Mouse (Mus musculus) liver, embryonic 15.5 days (tissue): ENCODE data around the gene Gm17783. TPM values are rescaled to one million over a fixed set of nuclear protein-coding genes. Genes with fewer than 3 reads are reported as not detected.
"Not testable (repeated sequence)": the region's sequence is repeated elsewhere in the genome, so short reads cannot be mapped to it uniquely, and the experiment has no call there.

Experiments used
- ATAC-seq: fragments of 200-750 bp; cut with Nextera tagmentation; 2 replicates; pipeline ENCODE4 v1.8.0; 2017; ENCODE audit warnings: moderate number of reproducible peaks, mild to moderate bottlenecking, moderate library complexity; ENCODE audit not compliant: insufficient read depth
- H3K27ac ChIP-seq: fragments of 300-500 bp; sonication (generic); replicated peaks from 2 replicates; pipeline ENCODE4 v1.5.1; 2015; ENCODE audit warnings: mild to moderate bottlenecking, inconsistent platforms
- H3K27me3 ChIP-seq: fragments of 300-500 bp; sonication (generic); 2 replicates; pipeline ENCODE4 v1.6.1; 2015; ENCODE audit warnings: mild to moderate bottlenecking, inconsistent platforms
- H3K36me3 ChIP-seq: fragments of 300-500 bp; sonication (generic); replicated peaks from 2 replicates; pipeline ENCODE4 v1.6.1; 2015; ENCODE audit warnings: moderate library complexity, mild to moderate bottlenecking, inconsistent platforms
- H3K4me1 ChIP-seq: fragments of 300-500 bp; sonication (generic); replicated peaks from 2 replicates; pipeline ENCODE4 v1.6.1; 2015; ENCODE audit warnings: inconsistent platforms
- H3K4me2 ChIP-seq: fragments of 300-500 bp; sonication (generic); 2 replicates; pipeline ENCODE4 v1.6.1; 2015; ENCODE audit warnings: moderate library complexity, mild to moderate bottlenecking, inconsistent platforms
- H3K4me3 ChIP-seq: fragments of 300-500 bp; sonication (generic); replicated peaks from 2 replicates; pipeline ENCODE4 v1.5.1; 2015; ENCODE audit warnings: mild to moderate bottlenecking, inconsistent platforms
- H3K9ac ChIP-seq: fragments of 300-500 bp; sonication (generic); 2 replicates; pipeline ENCODE4 v1.6.1; 2015; ENCODE audit warnings: moderate library complexity, mild to moderate bottlenecking, inconsistent platforms
- H3K9me3 ChIP-seq: fragments of 300-500 bp; sonication (generic); replicated peaks from 2 replicates; pipeline ENCODE4 v1.6.1; 2016; ENCODE audit warnings: inconsistent platforms
- WGBS: fragments of 180-500 bp; shearing (Covaris S2); methylation state at CpG from one replicate; pipeline ENCODE4 v1.1.7; 2015; ENCODE audit warnings: mixed read lengths; ENCODE audit not compliant: insufficient replicate concordance; 5-methylcytosine and 5-hydroxymethylcytosine counted together
- polyA plus RNA-seq: library from polyadenylated mRNA; unstranded; fragments of >200 nt; fragmentation: Nextera tagmentation; extraction: Ambion mirVana; gene quantifications from 2 replicates; pipeline ENCODE4 v1.2.1, GENCODE M21; 2015

Gm17783 gene
- not detected in 2 replicates for polyA plus RNA-seq

GRCm38 (mm10) chr16:45531950-45532349, at the start of gene Gm17783:
TSS of gene Gm17783 (minus strand) at chr16:45532050.
- Histone ChIP-seq H3K4me1 (no peaks in the 10 kb centered on the region), H3K9ac (no peak within 1 kb of the TSS), H3K36me3 (no peaks in the 10 kb centered on the region), H3K27me3 (no peaks in the 10 kb centered on the region), H3K4me2 (no peak within 1 kb of the TSS), H3K9me3 (no peaks in the 10 kb centered on the region), H3K4me3 (no peak within 1 kb of the TSS), H3K27ac (no peak within 1 kb of the TSS)
- ATAC-seq = no peak
- WGBS = 64% methylated on average over 4 of the region's 4 CpGs

GRCm38 (mm10) chr16:45579883-45580282, 48.0 kb upstream of the Gm17783 start:
- H3K27me3 ChIP-seq = no peaks in the 10 kb centered on the region
- H3K4me1 ChIP-seq = 0 out of 2 replicates have a peak, but pooled peaks cover 5% of the 10 kb centered on the region
- H3K27ac ChIP-seq = no peak overlapping the region
- no peak for ATAC-seq
- WGBS = 52% methylated on average over 12 of the region's 12 CpGs
- no peak overlapping the region for H3K4me2 ChIP-seq
- H3K36me3 ChIP-seq = no peaks in the 10 kb centered on the region
- no peaks in the 10 kb centered on the region for H3K9me3 ChIP-seq
- no peak overlapping the region for H3K9ac ChIP-seq
- no peak overlapping the region for H3K4me3 ChIP-seq

DNA sequence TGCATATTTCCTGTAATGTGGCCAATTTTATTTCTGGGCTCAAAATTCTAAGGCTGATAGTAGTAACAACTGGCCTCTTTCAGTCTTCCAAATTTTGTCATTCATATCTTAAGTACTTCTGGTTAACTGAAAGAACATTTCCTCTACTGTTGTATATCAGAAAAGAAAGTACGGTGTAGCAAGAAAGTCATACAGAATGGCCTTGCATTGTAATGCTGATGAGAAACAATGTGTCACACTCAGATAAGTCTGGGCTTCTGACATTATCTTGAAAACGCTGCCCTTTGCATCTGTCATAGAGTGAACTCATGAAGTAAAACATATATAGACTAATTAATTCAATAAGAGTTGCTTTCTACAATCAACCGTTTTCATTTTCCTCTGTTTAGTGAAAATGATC, 40.5 kb upstream of the Gm17783 start:
- peak overlapping the region; percentile 62 for H3K27ac ChIP-seq
- WGBS = 20% methylated on average over 3 of the region's 3 CpGs
- no peak overlapping the region for H3K9ac ChIP-seq
- no peaks in the 10 kb centered on the region for H3K27me3 ChIP-seq
- peaks cover 5% of the 10 kb centered on the region; the same call in 1 of the 2 replicates for H3K4me1 ChIP-seq
- H3K4me2 ChIP-seq = peak overlapping the region; percentile 7; the same call in 1 of the 2 replicates
- H3K4me3 ChIP-seq = no peak overlapping the region
- no peaks in the 10 kb centered on the region for H3K9me3 ChIP-seq
- H3K36me3 ChIP-seq = no peaks in the 10 kb centered on the region
- ATAC-seq = peak; percentile 86

DNA sequence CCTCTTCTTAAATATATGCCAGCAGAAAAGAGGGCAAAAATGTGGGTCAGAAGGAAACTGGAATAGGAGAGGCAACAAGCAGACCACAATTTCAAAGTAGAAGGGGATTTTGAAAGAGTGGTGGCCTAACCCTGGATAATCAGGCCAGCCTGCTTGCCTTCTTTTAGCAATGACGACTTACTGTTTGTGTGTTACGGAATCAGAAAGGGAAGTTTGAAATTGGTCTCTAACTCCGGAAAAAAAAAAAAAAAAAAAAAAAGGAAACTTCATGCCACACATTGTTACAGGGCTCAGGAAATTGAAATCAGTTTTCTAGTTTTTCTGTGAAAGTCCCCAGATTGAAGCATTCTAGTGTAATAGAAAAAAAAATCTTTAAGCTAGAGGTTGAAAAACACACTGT, 29.9 kb upstream of the Gm17783 start:
- no peaks in the 10 kb centered on the region for H3K9me3 ChIP-seq
- no peak overlapping the region for H3K9ac ChIP-seq
- H3K36me3 ChIP-seq = no peaks in the 10 kb centered on the region
- WGBS = 19% methylated on average over 3 of the region's 3 CpGs
- no peaks in the 10 kb centered on the region for H3K27me3 ChIP-seq
- H3K4me2 ChIP-seq = no peak overlapping the region
- no peaks in the 10 kb centered on the region for H3K4me1 ChIP-seq
- H3K27ac ChIP-seq = no peak overlapping the region
- no peak overlapping the region for H3K4me3 ChIP-seq
- ATAC-seq = no peak

DNA sequence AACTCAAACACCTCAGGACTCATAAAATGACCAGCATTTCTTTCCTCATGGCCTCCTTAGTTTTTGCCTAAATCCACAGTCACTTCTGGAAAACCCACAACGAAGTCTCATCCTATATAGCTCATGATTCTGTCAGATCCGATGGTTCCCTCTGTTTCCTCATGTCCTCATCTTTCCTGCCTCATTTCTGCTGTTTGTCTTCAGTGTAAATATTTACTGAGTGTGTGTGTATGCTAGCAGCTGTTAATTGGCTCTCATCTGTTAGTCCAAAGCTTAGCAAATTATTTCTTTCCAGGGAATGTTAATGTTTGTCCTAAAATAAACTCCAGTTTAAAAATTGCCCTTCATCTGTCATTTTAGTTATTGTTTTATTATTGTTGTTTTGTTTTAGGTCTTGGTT, 19.7 kb upstream of the Gm17783 start:
- H3K36me3 ChIP-seq = no peaks in the 10 kb centered on the region
- H3K9ac ChIP-seq = no peak overlapping the region
- H3K27ac ChIP-seq = no peak overlapping the region
- no peak overlapping the region for H3K4me3 ChIP-seq
- no peak for ATAC-seq
- WGBS = 46% methylated on average over 2 of the region's 2 CpGs
- no peaks in the 10 kb centered on the region for H3K27me3 ChIP-seq
- no peak overlapping the region for H3K4me2 ChIP-seq
- H3K9me3 ChIP-seq = no peaks in the 10 kb centered on the region
- H3K4me1 ChIP-seq = no peaks in the 10 kb centered on the region

GRCm38 (mm10) chr16:45547982-45548381, 16.1 kb upstream of the Gm17783 start:
- no peak for ATAC-seq
- H3K9ac ChIP-seq = no peak overlapping the region
- no peak overlapping the region for H3K27ac ChIP-seq

GRCm38 (mm10) chr16:45544341-45544740, 12.5 kb upstream of the Gm17783 start:
- no peak overlapping the region for H3K27ac ChIP-seq
- H3K4me2 ChIP-seq = no peak overlapping the region
- no peaks in the 10 kb centered on the region for H3K27me3 ChIP-seq
- H3K36me3 ChIP-seq = no peaks in the 10 kb centered on the region
- H3K9ac ChIP-seq = no peak overlapping the region
- no peak overlapping the region for H3K4me3 ChIP-seq
- no peak for ATAC-seq
- H3K9me3 ChIP-seq = no peaks in the 10 kb centered on the region
- WGBS = 28% methylated on average over 3 of the region's 3 CpGs
- no peaks in the 10 kb centered on the region for H3K4me1 ChIP-seq

More at GRCm38 (mm10) chr16:45547982-45548381, 16.1 kb upstream of the Gm17783 start:
- H3K4me1 ChIP-seq = no peaks in the 10 kb centered on the region
- H3K9me3 ChIP-seq = no peaks in the 10 kb centered on the region
- H3K4me3 ChIP-seq = no peak overlapping the region
- no peaks in the 10 kb centered on the region for H3K36me3 ChIP-seq
- H3K27me3 ChIP-seq = no peaks in the 10 kb centered on the region
- H3K4me2 ChIP-seq = no peak overlapping the region

- Histone ChIP-seq H3K27ac (no peak overlapping the region), H3K4me2 (no peak overlapping the region), H3K27me3 (no peaks in the 10 kb centered on the region), H3K4me1 (no peaks in the 10 kb centered on the region), H3K4me3 (no peak overlapping the region), H3K36me3 (no peaks in the 10 kb centered on the region), H3K9ac (no peak overlapping the region), H3K9me3 (no peaks in the 10 kb centered on the region)
- ATAC-seq = no peak
Observed at GRCm38 (mm10) chr16:45542108-45542507, 10.3 kb upstream of the Gm17783 start.

DNA sequence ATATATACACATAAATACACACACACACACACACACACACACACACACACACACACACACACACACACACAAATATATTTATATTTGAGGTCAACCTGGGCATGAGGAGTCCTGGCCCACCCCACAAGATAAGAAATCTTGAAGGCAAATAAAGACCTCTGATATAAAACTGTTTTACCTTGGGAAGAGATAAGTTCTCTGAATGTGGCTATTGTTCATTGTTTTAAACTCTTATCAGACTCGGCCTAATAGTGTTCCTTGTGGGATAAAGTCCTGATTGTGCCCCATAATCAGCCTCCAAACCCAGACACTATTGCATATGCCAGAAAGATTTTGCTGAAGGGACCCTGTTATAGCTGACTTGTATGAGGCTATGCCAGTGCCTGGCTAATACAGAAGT, 6.5 kb upstream of the Gm17783 start:
- H3K27me3 ChIP-seq, H3K4me3 ChIP-seq, ATAC-seq: not testable (repeated sequence)

DNA sequence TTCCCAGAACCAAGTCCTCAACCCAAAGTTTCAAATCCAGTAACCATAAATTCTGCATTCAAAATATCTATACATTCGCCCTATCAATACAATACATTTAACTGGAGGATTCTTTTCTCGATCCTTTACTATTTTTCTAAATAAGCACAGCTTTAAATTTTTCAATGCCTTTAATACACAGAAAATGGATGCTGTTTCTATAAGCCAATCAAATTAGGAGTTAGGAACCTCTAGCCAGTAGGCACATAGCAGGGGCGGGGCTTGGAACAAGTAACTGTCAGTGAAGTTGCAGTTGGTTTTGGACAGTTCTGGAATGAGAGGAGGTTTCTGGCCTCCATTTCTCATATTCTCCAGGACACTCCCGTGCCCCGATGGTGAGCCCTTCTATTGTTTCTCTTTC, 3.2 kb upstream of the Gm17783 start, which contains the start of gene Slc9c1:
TSS of gene Slc9c1 (plus strand) at position 301 of the 400 bp plus-strand sequence.
- no peak within 1 kb of the TSS for H3K4me3 ChIP-seq
- H3K4me2 ChIP-seq = no peak within 1 kb of the TSS
- no peaks in the 10 kb centered on the region for H3K4me1 ChIP-seq
- no peak within 1 kb of the TSS for H3K27ac ChIP-seq
- ATAC-seq = no peak
- no peaks in the 10 kb centered on the region for H3K9me3 ChIP-seq
- no peak within 1 kb of the TSS for H3K9ac ChIP-seq
- WGBS = 64% methylated on average over 5 of the region's 5 CpGs
- H3K36me3 ChIP-seq = no peaks in the 10 kb centered on the region
- H3K27me3 ChIP-seq = no peaks in the 10 kb centered on the region

More for the DNA sequence above, 6.5 kb upstream of the Gm17783 start:
- not testable (repeated sequence) for H3K4me2 ChIP-seq, H3K27ac ChIP-seq, H3K36me3 ChIP-seq, H3K9ac ChIP-seq, H3K9me3 ChIP-seq, H3K4me1 ChIP-seq
- WGBS = 27% methylated on average over 1 of the region's 1 CpGs

DNA sequence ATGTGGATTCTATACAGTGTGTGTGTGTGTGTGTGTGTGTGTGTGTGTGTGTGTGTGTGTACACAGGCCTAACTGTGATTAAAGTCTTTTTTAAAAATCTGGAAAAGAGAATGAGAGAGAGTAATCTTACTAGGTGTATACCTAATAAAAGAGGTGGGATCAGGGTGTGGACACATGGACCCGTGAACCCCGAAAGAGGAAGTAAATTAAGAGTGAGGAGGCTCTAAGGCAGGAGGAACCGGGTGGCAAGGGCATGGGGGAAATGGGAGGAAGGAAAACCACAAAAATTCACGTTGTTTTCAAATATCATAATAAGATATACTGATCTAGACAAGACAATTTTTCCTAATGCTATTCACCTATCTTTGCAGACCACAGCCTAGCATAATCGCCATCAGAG, 6.3 kb downstream of the Gm17783 start:
- ATAC-seq = no peak
- no peak overlapping the region for H3K4me3 ChIP-seq
- no peak overlapping the region for H3K9ac ChIP-seq
- H3K27me3 ChIP-seq = no peaks in the 10 kb centered on the region
- H3K4me1 ChIP-seq = no peaks in the 10 kb centered on the region
- H3K36me3 ChIP-seq = no peaks in the 10 kb centered on the region
- 17% methylated on average over 5 of the region's 5 CpGs for WGBS
- no peak overlapping the region for H3K4me2 ChIP-seq
- no peak overlapping the region for H3K27ac ChIP-seq
- no peaks in the 10 kb centered on the region for H3K9me3 ChIP-seq

DNA sequence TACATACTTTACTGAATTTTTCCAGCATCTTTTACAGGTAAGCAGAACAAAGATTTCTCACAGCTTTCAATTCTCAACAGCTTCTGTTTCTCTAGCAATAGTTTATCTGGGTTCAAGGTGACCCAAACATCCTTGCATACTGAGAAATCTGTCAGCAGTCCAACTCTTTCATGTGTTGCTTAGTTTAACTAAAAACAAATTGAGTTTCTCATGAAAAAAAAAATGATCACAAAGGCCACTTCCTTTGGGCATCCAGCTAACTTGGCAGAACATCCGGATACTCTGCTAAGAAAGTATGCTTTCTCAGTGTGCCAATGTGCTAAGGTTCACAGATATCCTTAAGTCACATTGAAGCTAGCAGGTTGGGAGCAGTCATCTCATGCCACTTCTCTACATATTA, 36.5 kb downstream of the Gm17783 start:
- no peaks in the 10 kb centered on the region for H3K36me3 ChIP-seq
- H3K27ac ChIP-seq = no peak overlapping the region
- no peak for ATAC-seq
- 51% methylated on average over 1 of the region's 1 CpGs for WGBS
- H3K9me3 ChIP-seq = no peaks in the 10 kb centered on the region
- no peak overlapping the region for H3K9ac ChIP-seq
- H3K4me3 ChIP-seq = no peak overlapping the region
- no peaks in the 10 kb centered on the region for H3K27me3 ChIP-seq
- H3K4me2 ChIP-seq = no peak overlapping the region
- no peaks in the 10 kb centered on the region for H3K4me1 ChIP-seq
